Mouse (Mus musculus): ENCODE results near the gene Exoc6b. TPM values are rescaled to one million over a fixed set of nuclear protein-coding genes. Genes with fewer than 3 reads are reported as not detected.
A peak's percentile ranks its signal among the peaks of the same experiment; 100 is the strongest.
"Not testable (repeated sequence)": the region's sequence is repeated elsewhere in the genome, so short reads cannot be mapped to it uniquely, and the experiment has no call there.

The Exoc6b gene
- polyA plus RNA-seq, 1 experiment from 2014 or later = 39.0 TPM

GRCm38 (mm10) chr6:84630276-84630675, 439.0 kb downstream of the Exoc6b start:
- H3K4me2 ChIP-seq (ENCODE audit: low read length) = no peak overlapping the region
- no peak overlapping the region for H3K9ac ChIP-seq (ENCODE audit: low read length)
- no peak overlapping the region for H3K27ac ChIP-seq (ENCODE audit: low read depth, low read length)
- no peaks in the 10 kb centered on the region for H3K9me3 ChIP-seq (replicated peaks; ENCODE audit: control insufficient read depth, low read length)
- WGBS = 72% methylated on average over 1 of the region's 1 CpGs
- H3K4me1 ChIP-seq (ENCODE audit: control insufficient read depth, insufficient read depth, low read length) = no peaks in the 10 kb centered on the region
- H3K4me3 ChIP-seq (ENCODE audit: low read depth, low read length) = no peak overlapping the region
- H3K27me3 ChIP-seq (replicated peaks; ENCODE audit: control insufficient read depth, insufficient read depth, low read length) = no peaks in the 10 kb centered on the region
- H3K36me3 ChIP-seq (ENCODE audit: control insufficient read depth, insufficient read depth, low read length) = no peaks in the 10 kb centered on the region
- DNase-seq (ENCODE audit: low spot score) = no peak
- no peak for ATAC-seq

GRCm38 (mm10) chr6:84628831-84629230, 440.5 kb downstream of the Exoc6b start:
- 92% methylated on average over 5 of the region's 5 CpGs for WGBS
- ATAC-seq (no peak), DNase-seq (ENCODE audit: low spot score) (no peak)
- Histone ChIP-seq H3K4me2 (ENCODE audit: low read length) (no peak overlapping the region), H3K4me1 (ENCODE audit: control insufficient read depth, insufficient read depth, low read length) (no peaks in the 10 kb centered on the region), H3K36me3 (ENCODE audit: control insufficient read depth, insufficient read depth, low read length) (no peaks in the 10 kb centered on the region), H3K4me3 (ENCODE audit: low read depth, low read length) (no peak overlapping the region), H3K9ac (ENCODE audit: low read length) (no peak overlapping the region), H3K9me3 (replicated peaks; ENCODE audit: control insufficient read depth, low read length) (no peaks in the 10 kb centered on the region), H3K27me3 (replicated peaks; ENCODE audit: control insufficient read depth, insufficient read depth, low read length) (no peaks in the 10 kb centered on the region), H3K27ac (ENCODE audit: low read depth, low read length) (no peak overlapping the region)

- Histone ChIP-seq H3K9ac (ENCODE audit: low read length) (no peak overlapping the region), H3K27ac (ENCODE audit: low read depth, low read length) (no peak overlapping the region), H3K36me3 (ENCODE audit: control insufficient read depth, insufficient read depth, low read length) (no peaks in the 10 kb centered on the region), H3K4me2 (ENCODE audit: low read length) (no peak overlapping the region), H3K9me3 (replicated peaks; ENCODE audit: control insufficient read depth, low read length) (no peaks in the 10 kb centered on the region), H3K4me3 (ENCODE audit: low read depth, low read length) (no peak overlapping the region), H3K27me3 (replicated peaks; ENCODE audit: control insufficient read depth, insufficient read depth, low read length) (no peaks in the 10 kb centered on the region), H3K4me1 (ENCODE audit: control insufficient read depth, insufficient read depth, low read length) (no peaks in the 10 kb centered on the region)
- DNase-seq (ENCODE audit: low spot score) (no peak), ATAC-seq (no peak)
- WGBS = 87% methylated on average over 2 of the region's 2 CpGs
These were observed 442.9 kb downstream of the Exoc6b start for GRCm38 (mm10) chr6:84626398-84626797.

GRCm38 (mm10) chr6:84619166-84619565, 450.1 kb downstream of the Exoc6b start:
- no peak overlapping the region for H3K4me2 ChIP-seq (ENCODE audit: low read length)
- ATAC-seq = no peak
- H3K27ac ChIP-seq (ENCODE audit: low read depth, low read length) = no peak overlapping the region
- H3K4me3 ChIP-seq (ENCODE audit: low read depth, low read length) = no peak overlapping the region
- H3K4me1 ChIP-seq (ENCODE audit: control insufficient read depth, insufficient read depth, low read length) = no peaks in the 10 kb centered on the region
- no peak overlapping the region for H3K9ac ChIP-seq (ENCODE audit: low read length)
- no peaks in the 10 kb centered on the region for H3K9me3 ChIP-seq (replicated peaks; ENCODE audit: control insufficient read depth, low read length)
- H3K27me3 ChIP-seq (replicated peaks; ENCODE audit: control insufficient read depth, insufficient read depth, low read length) = no peaks in the 10 kb centered on the region
- DNase-seq (ENCODE audit: low spot score) = no peak
- 87% methylated on average over 6 of the region's 6 CpGs for WGBS
- H3K36me3 ChIP-seq (ENCODE audit: control insufficient read depth, insufficient read depth, low read length) = peaks cover 10% of the 10 kb centered on the region; the same call in 1 of the 2 replicates

- Histone ChIP-seq H3K4me2 (ENCODE audit: low read length) (no peak overlapping the region), H3K4me1 (ENCODE audit: control insufficient read depth, insufficient read depth, low read length) (no peaks in the 10 kb centered on the region), H3K27ac (ENCODE audit: low read depth, low read length) (no peak overlapping the region), H3K9ac (ENCODE audit: low read length) (no peak overlapping the region), H3K9me3 (replicated peaks; ENCODE audit: control insufficient read depth, low read length) (no peaks in the 10 kb centered on the region), H3K4me3 (ENCODE audit: low read depth, low read length) (no peak overlapping the region), H3K36me3 (ENCODE audit: control insufficient read depth, insufficient read depth, low read length) (peaks cover 10% of the 10 kb centered on the region; the same call in 1 of the 2 replicates), H3K27me3 (replicated peaks; ENCODE audit: control insufficient read depth, insufficient read depth, low read length) (no peaks in the 10 kb centered on the region)
- DNase-seq (ENCODE audit: low spot score) (no peak), ATAC-seq (no peak)
- 89% methylated on average over 1 of the region's 1 CpGs for WGBS
These were observed 452.3 kb downstream of the Exoc6b start for GRCm38 (mm10) chr6:84617051-84617450.

GRCm38 (mm10) chr6:84616586-84616985, 452.7 kb downstream of the Exoc6b start:
- no peaks in the 10 kb centered on the region for H3K9me3 ChIP-seq (replicated peaks; ENCODE audit: control insufficient read depth, low read length)
- no peaks in the 10 kb centered on the region for H3K4me1 ChIP-seq (ENCODE audit: control insufficient read depth, insufficient read depth, low read length)
- no peak for DNase-seq (ENCODE audit: low spot score)
- no peak overlapping the region for H3K4me2 ChIP-seq (ENCODE audit: low read length)
- H3K36me3 ChIP-seq (ENCODE audit: control insufficient read depth, insufficient read depth, low read length) = peaks cover 10% of the 10 kb centered on the region; the same call in 1 of the 2 replicates
- H3K4me3 ChIP-seq (ENCODE audit: low read depth, low read length) = no peak overlapping the region
- H3K27ac ChIP-seq (ENCODE audit: low read depth, low read length) = no peak overlapping the region
- H3K27me3 ChIP-seq (replicated peaks; ENCODE audit: control insufficient read depth, insufficient read depth, low read length) = no peaks in the 10 kb centered on the region
- H3K9ac ChIP-seq (ENCODE audit: low read length) = no peak overlapping the region
- 73% methylated on average over 1 of the region's 1 CpGs for WGBS
- no peak for ATAC-seq

GRCm38 (mm10) chr6:84613561-84613960, 455.8 kb downstream of the Exoc6b start:
- Histone ChIP-seq H3K4me3 (ENCODE audit: low read depth, low read length) (no peak overlapping the region), H3K9ac (ENCODE audit: low read length) (no peak overlapping the region), H3K36me3 (ENCODE audit: control insufficient read depth, insufficient read depth, low read length) (no peaks in the 10 kb centered on the region), H3K4me1 (ENCODE audit: control insufficient read depth, insufficient read depth, low read length) (no peaks in the 10 kb centered on the region), H3K27ac (ENCODE audit: low read depth, low read length) (no peak overlapping the region), H3K4me2 (ENCODE audit: low read length) (no peak overlapping the region), H3K27me3 (replicated peaks; ENCODE audit: control insufficient read depth, insufficient read depth, low read length) (no peaks in the 10 kb centered on the region), H3K9me3 (replicated peaks; ENCODE audit: control insufficient read depth, low read length) (no peaks in the 10 kb centered on the region)
- DNase-seq (ENCODE audit: low spot score) (no peak), ATAC-seq (no peak)
- 88% methylated on average over 3 of the region's 3 CpGs for WGBS

- ATAC-seq = no peak
- DNase-seq (ENCODE audit: low spot score) = peak; percentile 19
- Histone ChIP-seq H3K9ac (ENCODE audit: low read length) (no peak overlapping the region), H3K36me3 (ENCODE audit: control insufficient read depth, insufficient read depth, low read length) (no peaks in the 10 kb centered on the region), H3K27ac (ENCODE audit: low read depth, low read length) (no peak overlapping the region), H3K4me2 (ENCODE audit: low read length) (no peak overlapping the region), H3K4me3 (ENCODE audit: low read depth, low read length) (no peak overlapping the region), H3K4me1 (ENCODE audit: control insufficient read depth, insufficient read depth, low read length) (no peaks in the 10 kb centered on the region), H3K9me3 (replicated peaks; ENCODE audit: control insufficient read depth, low read length) (no peaks in the 10 kb centered on the region), H3K27me3 (replicated peaks; ENCODE audit: control insufficient read depth, insufficient read depth, low read length) (no peaks in the 10 kb centered on the region)
- 32% methylated on average over 1 of the region's 1 CpGs for WGBS
These were observed 468.0 kb downstream of the Exoc6b start for GRCm38 (mm10) chr6:84601136-84601889.

- ATAC-seq; H3K27ac ChIP-seq (ENCODE audit: low read depth, low read length); H3K9me3 ChIP-seq (replicated peaks; ENCODE audit: control insufficient read depth, low read length); H3K4me3 ChIP-seq (ENCODE audit: low read depth, low read length); H3K36me3 ChIP-seq (ENCODE audit: control insufficient read depth, insufficient read depth, low read length); H3K4me1 ChIP-seq (ENCODE audit: control insufficient read depth, insufficient read depth, low read length); H3K4me2 ChIP-seq (ENCODE audit: low read length); H3K9ac ChIP-seq (ENCODE audit: low read length); DNase-seq (ENCODE audit: low spot score); H3K27me3 ChIP-seq (replicated peaks; ENCODE audit: control insufficient read depth, insufficient read depth, low read length): not testable (repeated sequence)
- 80% methylated on average over 3 of the region's 3 CpGs for WGBS
These were observed 470.0 kb downstream of the Exoc6b start for GRCm38 (mm10) chr6:84599296-84599695.

Data from forebrain, embryonic 14.5 days (tissue).